Mouse (Mus musculus): ENCODE results near the gene Trpc7. TPM values are rescaled to one million over a fixed set of nuclear protein-coding genes. Genes with fewer than 3 reads are reported as not detected.

Gene Trpc7
- total RNA-seq, 2 experiments from 2014 or later = not detected

DNA sequence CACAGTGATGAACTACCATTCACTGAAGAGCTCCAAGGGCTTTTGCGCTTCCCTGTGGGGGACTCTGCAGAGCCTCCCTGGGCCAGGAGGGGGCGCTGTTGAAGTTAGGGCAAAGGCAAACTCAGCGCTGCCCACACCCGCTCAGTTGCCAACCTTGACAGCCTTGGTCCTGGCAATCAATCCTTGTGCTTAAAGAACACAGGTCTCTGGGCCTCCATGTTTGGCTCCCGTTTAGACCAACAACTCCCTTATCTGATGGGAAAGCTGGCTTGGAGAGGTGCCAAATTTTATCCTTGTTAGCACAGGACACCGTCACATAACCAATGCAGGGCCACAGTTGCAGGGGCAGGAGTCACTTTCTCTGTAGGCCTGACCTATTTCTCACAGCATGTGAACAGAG is 139.9 kb downstream of the Trpc7 start:
- H3K4me3 ChIP-seq = no peak overlapping the region
- intact Hi-C loops (cut with DNase I) = loop anchor here (5.0 kb wide), 2 partner anchors 184 to 199 kb away; no protein-coding TSS in a partner anchor
- DNase-seq = no peak
- peak; percentile 31; the same call in 1 of the 2 replicates for TF ChIP-seq CTCF (IDR thresholded peaks at IDR 0.05)
- H3K27ac ChIP-seq = no peak overlapping the region

DNA sequence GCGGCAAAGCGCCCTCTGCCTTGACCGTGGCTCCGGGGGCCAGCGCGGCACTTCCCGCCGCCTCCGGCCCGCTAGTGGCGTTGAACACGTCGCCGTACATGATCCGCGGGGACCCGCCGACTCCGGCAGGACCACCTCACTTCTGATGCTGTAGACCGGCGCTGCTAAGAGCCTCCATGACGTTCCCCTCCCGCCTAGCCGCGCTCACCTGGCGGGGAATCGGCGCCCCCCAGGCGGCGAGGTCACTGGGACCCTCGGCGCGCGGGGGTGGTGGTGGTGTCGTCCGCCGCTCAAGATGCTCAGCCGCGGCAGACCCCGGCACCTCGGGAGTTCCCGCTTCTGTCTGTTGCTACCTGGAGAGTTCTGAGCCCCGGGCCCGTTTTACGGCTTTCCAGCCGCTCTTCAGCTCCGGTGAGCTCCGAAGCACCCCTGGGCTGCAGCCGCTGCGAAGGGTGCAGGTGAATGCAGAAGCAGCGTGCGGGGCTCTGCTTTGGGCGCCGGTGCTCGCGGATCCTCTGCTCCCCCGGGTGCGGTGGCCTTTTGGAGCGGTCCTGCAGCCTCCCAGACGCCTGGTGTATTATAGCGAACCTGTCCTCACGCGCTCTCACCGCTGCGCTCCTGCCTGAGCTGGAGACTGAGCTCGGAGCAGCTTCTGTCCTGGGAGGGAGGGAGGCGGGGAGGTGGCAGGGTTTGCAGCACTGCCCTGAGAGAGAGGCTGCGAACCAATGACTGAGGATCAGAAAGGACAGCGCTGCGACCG is 142.4 kb downstream of the Trpc7 start, which contains the start of gene Gm45623:
TSS of gene Gm45623 (minus strand) at position 636 of the 760 bp plus-strand sequence.
- no peak for TF ChIP-seq CTCF (IDR thresholded peaks at IDR 0.05)
- Histone ChIP-seq H3K27ac (no peak within 1 kb of the TSS), H3K4me3 (peak within 1 kb of the TSS; percentile 61)
- no peak for DNase-seq
- intact Hi-C loops (cut with DNase I) = no loop called here

DNA sequence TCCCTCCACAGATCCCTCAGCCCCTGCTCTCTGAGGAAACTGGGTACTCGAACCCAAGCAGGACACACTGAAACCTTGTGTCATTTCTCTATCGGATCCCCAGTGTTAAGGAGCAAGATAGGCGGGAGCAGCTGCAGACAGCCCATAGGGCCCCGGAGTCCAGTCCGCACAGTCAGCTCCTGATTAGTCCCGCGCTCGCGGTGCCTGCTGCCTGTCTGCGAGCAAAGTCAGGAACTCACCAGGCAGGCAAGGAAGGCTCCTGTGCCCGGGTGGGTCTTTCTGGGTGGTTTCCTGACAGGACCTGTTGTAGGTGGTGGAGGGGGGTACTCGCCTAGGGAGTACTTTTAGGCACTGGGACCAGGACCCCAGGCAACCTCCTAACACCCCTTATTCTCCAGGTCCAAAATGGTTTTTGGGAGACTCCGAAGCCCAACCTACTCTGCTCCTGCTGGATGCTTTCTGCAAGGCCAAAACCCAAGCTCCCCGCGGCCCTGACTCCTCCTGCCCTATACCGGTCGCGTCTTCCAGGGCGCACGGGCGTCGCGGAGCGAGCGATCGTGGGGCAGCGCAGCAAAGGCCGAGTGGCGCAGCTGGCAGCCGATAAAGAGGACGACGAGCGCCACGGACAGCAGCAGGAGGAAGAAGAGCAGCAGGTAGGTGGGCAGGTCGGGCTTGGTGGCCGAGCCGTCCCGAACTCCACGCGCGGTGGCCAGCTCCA is 143.2 kb downstream of the Trpc7 start:
- intact Hi-C loops (cut with DNase I) = no loop called here
- no peak for TF ChIP-seq CTCF (IDR thresholded peaks at IDR 0.05)
- Histone ChIP-seq H3K4me3 (peak overlapping the region; percentile 61), H3K27ac (no peak overlapping the region)
- no peak for DNase-seq

DNA sequence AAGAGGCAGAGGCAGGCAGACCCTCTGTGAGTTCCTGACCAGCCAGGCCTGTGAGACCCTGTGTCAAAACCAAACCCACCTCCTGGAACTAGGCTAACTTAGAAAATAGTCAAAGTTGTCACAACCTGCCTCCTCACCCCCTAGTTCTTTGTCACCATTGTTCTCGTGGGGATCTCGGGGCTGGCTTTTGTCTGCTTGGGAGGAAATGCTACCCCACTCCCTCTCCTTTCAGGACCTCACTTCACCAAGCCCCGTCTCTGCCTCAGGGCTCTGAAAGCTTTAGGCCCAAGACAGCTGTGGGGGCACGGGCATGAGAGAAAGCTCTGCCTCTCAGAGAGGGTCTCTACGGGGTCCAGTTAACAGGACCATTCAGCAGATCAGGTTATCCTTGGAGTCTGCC is 144.0 kb downstream of the Trpc7 start:
- Histone ChIP-seq H3K27ac (no peak overlapping the region), H3K4me3 (no peak overlapping the region)
- intact Hi-C loops (cut with DNase I) = no loop called here
- TF ChIP-seq CTCF (IDR thresholded peaks at IDR 0.05) = no peak
- no peak for DNase-seq

DNA sequence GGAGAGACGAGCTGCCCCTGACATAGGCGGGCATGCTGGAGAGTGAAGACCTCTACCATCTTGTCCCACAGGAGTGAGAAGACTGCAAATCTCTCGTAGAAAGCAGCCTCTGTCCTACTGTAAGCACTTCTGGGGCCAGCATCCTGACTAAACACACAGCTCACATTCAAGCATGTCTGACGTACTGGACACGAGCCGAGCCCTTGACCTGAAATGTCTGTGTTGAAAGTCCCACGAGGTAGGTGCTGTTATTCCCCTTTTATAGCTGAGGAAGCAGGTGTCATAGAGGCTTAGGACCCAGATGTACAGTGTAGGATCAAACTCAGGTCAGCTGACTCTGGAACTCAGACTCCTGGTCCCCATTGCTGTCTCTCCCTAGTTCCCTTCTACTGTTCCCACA is 146.4 kb downstream of the Trpc7 start:
- Histone ChIP-seq H3K27ac (no peak overlapping the region), H3K4me3 (no peak overlapping the region)
- DNase-seq = no peak
- intact Hi-C loops (cut with DNase I) = no loop called here
- no peak for TF ChIP-seq CTCF (IDR thresholded peaks at IDR 0.05)

DNA sequence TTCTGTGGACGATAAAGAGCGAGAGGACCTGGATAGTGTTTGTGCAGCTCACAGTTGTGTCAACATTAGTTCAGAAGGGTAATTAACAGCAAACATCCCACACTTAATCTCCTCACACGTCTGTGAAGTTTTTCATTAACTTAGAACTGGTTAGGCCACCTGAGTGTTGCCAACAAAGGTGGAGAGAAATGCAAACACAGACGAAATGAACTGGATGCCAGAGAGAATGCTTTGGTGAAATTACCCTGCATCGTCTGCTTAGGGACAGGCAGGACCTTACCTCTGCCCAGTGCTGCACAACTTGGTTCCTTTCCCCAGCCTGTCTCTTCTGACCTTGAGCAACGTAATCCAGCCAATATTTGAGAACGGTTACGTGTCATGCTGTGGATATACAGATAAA is 148.2 kb downstream of the Trpc7 start:
- no peak overlapping the region for H3K27ac ChIP-seq
- no peak for DNase-seq
- no peak for TF ChIP-seq CTCF (IDR thresholded peaks at IDR 0.05)
- intact Hi-C loops (cut with DNase I) = no loop called here
- H3K4me3 ChIP-seq = no peak overlapping the region

DNA sequence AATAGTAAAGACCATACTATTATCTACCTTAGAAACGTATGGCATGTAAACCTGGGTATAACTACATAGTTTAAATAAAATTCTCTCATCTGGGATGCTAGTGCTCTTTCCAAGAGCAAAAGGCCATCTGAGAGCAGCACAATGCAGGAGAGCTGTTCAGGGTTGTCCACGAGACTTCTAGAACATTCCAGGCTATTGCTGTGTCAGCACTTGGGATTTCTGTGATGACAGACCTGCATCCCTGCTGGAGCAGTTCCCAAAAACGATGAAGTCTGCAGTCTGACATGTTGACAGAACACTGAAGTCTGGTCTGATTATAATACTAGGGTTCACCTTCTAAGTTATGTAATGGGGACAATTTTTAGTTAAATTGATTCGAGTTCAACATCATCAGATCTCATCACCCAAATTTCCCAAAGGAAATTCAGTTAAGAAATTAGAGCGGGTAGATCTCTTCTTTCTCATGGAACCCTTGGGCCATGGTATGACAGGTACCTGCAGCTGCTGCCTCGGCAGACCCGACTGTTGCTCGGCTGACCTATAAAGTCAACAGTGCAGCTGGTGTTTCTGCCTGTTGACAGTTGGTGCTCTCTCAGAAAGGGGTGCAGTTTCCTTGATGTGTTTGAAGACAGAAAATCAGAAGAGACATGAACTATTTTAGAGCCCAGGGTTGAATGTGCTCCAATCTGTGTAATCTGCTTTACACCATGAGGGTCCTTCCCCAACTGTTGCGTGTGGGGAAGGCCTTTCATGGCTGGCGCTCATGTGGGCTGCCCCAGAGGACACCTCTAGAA is 148.9 kb downstream of the Trpc7 start:
- TF ChIP-seq CTCF (IDR thresholded peaks at IDR 0.05) = no peak
- no peak for DNase-seq
- intact Hi-C loops (cut with DNase I) = no loop called here
- Histone ChIP-seq H3K27ac (no peak overlapping the region), H3K4me3 (no peak overlapping the region)

DNA sequence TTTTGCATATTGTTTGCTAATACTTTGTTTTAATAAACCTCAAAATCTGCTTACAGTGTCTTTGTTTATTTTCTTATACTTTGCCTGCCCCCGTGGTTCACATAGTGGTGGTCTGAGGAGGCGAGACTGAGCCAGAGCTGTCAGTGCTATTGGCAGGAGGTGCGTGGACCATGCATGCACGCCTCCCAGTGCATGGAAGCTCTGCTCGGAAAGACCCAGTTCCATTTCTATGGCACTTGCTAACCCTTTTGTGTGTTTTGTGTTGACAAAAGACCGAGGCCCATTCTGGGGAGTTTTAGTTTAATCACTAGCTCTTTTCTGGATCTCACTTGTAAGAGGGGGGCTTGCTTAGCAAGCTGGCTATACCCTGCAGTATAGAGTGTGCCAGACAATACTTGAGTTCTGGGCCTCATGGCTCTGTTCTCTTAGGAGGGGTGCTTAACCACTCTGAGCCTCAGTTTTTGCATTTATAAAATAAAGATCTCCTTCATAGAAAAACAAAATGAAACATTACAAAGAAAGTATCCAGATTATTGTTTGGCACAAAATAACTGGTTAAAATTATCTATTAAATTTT is 153.4 kb downstream of the Trpc7 start:
- Histone ChIP-seq H3K4me3 (no peak overlapping the region), H3K27ac (no peak overlapping the region)
- intact Hi-C loops (cut with DNase I) = no loop called here
- no peak for DNase-seq
- no peak for TF ChIP-seq CTCF (IDR thresholded peaks at IDR 0.05)

DNA sequence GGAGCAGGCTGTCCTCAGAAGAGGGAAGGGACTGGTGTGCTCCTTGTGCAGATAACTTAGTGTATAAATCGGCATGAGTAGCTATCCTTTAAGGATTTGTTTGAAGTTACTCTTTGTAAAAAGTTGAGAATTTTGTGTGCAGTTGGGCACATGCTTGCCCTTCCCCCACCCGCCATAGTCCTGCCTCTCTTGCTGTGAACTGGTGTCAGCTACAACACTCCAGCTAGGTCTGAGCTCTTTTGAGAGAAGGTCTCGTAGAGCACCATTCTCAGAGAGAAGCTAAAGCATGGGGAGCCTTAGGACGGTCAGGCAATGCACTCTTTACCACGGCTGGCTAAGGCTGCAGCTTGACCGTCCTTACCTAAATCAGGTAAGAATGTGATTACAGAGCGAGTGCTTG is 154.1 kb downstream of the Trpc7 start:
- Histone ChIP-seq H3K27ac (no peak overlapping the region), H3K4me3 (no peak overlapping the region)
- intact Hi-C loops (cut with DNase I) = no loop called here
- no peak for TF ChIP-seq CTCF (IDR thresholded peaks at IDR 0.05)
- no peak for DNase-seq

DNA sequence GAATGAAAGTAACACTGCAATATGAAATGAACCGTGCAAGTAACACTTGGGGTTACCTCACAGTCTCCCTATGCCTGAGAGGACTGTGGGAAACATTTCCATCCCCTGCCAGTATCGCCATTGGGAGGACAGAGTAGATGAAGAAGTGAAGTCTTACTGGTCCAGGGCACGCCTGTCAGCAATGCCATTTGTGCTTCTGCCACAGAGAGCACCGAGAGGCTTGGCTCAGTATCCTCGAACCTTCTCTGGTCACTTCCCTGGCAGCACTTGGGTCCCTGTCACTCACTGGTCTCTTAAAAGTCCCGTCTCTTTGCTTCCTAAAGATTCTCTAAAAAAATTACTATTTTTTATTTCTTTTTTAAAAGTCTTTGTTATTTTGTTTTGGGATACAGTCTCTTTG is 155.3 kb downstream of the Trpc7 start:
- intact Hi-C loops (cut with DNase I) = no loop called here
- no peak for TF ChIP-seq CTCF (IDR thresholded peaks at IDR 0.05)
- no peak for DNase-seq
- Histone ChIP-seq H3K27ac (no peak overlapping the region), H3K4me3 (no peak overlapping the region)

DNA sequence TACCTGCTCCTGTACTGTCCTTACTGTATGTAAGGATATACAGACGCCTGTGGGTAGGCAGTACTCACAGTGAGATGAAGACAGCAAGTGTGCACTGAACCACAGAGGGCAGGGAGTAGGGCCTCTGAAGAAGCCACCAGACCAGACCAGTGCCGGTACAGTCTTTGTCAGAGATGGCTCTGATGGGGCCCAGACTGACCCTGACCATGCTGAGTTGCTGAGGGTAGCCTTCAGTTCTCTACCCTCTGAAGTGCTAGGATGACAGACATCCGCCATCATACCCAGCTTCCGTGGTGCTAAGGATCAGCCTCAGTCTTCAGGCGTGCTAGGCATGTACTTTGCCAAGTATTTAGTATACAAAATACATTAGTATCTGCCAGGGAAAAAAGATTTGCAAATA is 156.2 kb downstream of the Trpc7 start:
- intact Hi-C loops (cut with DNase I) = loop anchor here (5.0 kb wide), 3 partner anchors 162 to 262 kb away; no protein-coding TSS in a partner anchor
- no peak overlapping the region for H3K27ac ChIP-seq
- no peak for DNase-seq
- TF ChIP-seq CTCF (IDR thresholded peaks at IDR 0.05) = no peak
- H3K4me3 ChIP-seq = no peak overlapping the region

DNA sequence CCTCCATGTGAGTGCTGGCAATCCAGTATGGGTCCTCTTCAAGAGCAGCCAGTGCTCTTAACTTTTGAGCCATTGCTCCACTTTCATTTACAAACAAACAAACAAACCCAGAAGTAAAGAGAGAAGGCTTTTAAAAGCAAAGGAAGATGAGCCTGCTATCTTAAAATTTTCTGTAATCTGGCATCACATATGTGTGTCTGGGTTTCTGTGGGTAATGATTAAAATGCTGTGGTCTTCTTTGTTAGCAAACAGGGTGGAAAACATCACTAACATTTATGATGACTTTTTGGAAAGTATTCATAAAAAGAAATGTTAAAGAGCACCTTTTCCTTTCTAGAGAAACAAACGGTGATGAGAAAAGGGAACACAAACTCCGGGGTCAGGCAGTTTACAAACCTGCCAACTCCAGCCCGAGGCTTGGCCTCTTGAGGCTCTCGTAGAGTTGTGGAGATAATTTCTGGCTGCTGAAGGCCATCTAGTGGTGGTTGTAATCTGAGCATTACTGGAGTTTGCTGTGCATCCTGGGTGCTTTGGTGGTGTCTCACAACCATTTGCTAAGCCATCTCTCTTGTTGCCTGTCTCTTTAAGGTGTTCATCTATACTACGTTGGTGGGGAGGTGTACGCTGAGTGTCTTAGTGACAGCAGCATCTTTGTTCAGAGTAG is 160.4 kb downstream of the Trpc7 start:
- TF ChIP-seq CTCF (IDR thresholded peaks at IDR 0.05) = peak; percentile 74
- DNase-seq = peak; percentile 47
- intact Hi-C loops (cut with DNase I) = loop anchor here (5.0 kb wide), 3 partner anchors 158 to 258 kb away; no protein-coding TSS in a partner anchor

More for the DNA sequence above, 160.4 kb downstream of the Trpc7 start:
- Histone ChIP-seq H3K27ac (no peak overlapping the region), H3K4me3 (no peak overlapping the region)

Measured in gastrocnemius, adult 2 months (tissue).